Mouse (Mus musculus) heart, embryonic 16.5 days (tissue): ENCODE results near the gene Capn2. TPM values are rescaled to one million over a fixed set of nuclear protein-coding genes. Genes with fewer than 3 reads are reported as not detected.

Source experiments
- ATAC-seq: fragments of 200-750 bp; cut with Nextera tagmentation; replicated peaks from 2 replicates; pipeline ENCODE4 v1.8.0; 2017; ENCODE audit warnings: moderate number of reproducible peaks; ENCODE audit not compliant: insufficient read depth, low FRiP score; ENCODE audit errors: extremely low read depth
- H3K27ac ChIP-seq: fragments of 300-500 bp; sonication (generic); 2 replicates; pipeline ENCODE4 v1.5.1; 2014; ENCODE audit warnings: mild to moderate bottlenecking, low read length, control low read depth, moderate library complexity
- H3K27me3 ChIP-seq: fragments of 300-500 bp; sonication (generic); 2 replicates; pipeline ENCODE4 v1.6.1; 2014; ENCODE audit warnings: low read length, mixed read lengths; ENCODE audit not compliant: control insufficient read depth, insufficient read depth
- H3K36me3 ChIP-seq: fragments of 300-500 bp; sonication (generic); 2 replicates; pipeline ENCODE4 v1.6.1; 2014; ENCODE audit not compliant: control insufficient read depth, insufficient read depth
- H3K4me1 ChIP-seq: fragments of 300-500 bp; sonication (generic); 2 replicates; pipeline ENCODE4 v1.6.1; 2014; ENCODE audit warnings: low read length, mixed read lengths; ENCODE audit not compliant: control insufficient read depth, insufficient read depth
- H3K4me2 ChIP-seq: fragments of 300-500 bp; sonication (generic); 2 replicates; pipeline ENCODE4 v1.6.1; 2014; ENCODE audit warnings: low read depth, mild to moderate bottlenecking, control low read depth, low read length
- H3K4me3 ChIP-seq: fragments of 300-500 bp; sonication (generic); 2 replicates; pipeline ENCODE4 v1.5.1; 2014; ENCODE audit warnings: mild to moderate bottlenecking, control low read depth, low read length
- H3K9ac ChIP-seq: fragments of 300-500 bp; sonication (generic); 2 replicates; pipeline ENCODE4 v1.6.1; 2014; ENCODE audit warnings: low read length, control low read depth
- H3K9me3 ChIP-seq: fragments of 300-500 bp; sonication (generic); replicated peaks from 2 replicates; pipeline ENCODE4 v1.6.1; 2016; ENCODE audit warnings: low read length; ENCODE audit not compliant: control insufficient read depth
- WGBS: fragments of 180-500 bp; shearing (Covaris S2); extraction: QIAGEN DNeasy Blood & Tissue Kit; methylation state at CpG from one replicate; pipeline ENCODE4 v1.1.7; 2014; 5-methylcytosine and 5-hydroxymethylcytosine counted together
- polyA plus RNA-seq: library from polyadenylated mRNA; unstranded; fragments of >200 nt; fragmentation: Nextera tagmentation; extraction: Ambion mirVana; gene quantifications from 2 replicates; pipeline ENCODE4 v1.2.1, GENCODE M21; 2015

Gene Capn2
- polyA plus RNA-seq, 1 experiment from 2014 or later = 91.1 TPM

- no peaks in the 10 kb centered on the region for H3K9me3 ChIP-seq
- H3K4me3 ChIP-seq = no peak overlapping the region
- H3K27me3 ChIP-seq = no peaks in the 10 kb centered on the region
- no peak overlapping the region for H3K9ac ChIP-seq
- no peaks in the 10 kb centered on the region for H3K36me3 ChIP-seq
- WGBS = 78% methylated on average over 6 of the region's 6 CpGs
- H3K27ac ChIP-seq = peak overlapping the region; percentile 56; the same call in 1 of the 2 replicates
- peaks cover 33% of the 10 kb centered on the region for H3K4me1 ChIP-seq
- no peak for ATAC-seq
- H3K4me2 ChIP-seq = no peak overlapping the region
Measured at GRCm38 (mm10) chr1:182518811-182519210, 1.4 kb upstream of the Capn2 start.

- H3K4me3 ChIP-seq = no peak overlapping the region
- H3K27ac ChIP-seq = no peak overlapping the region
- H3K36me3 ChIP-seq = no peaks in the 10 kb centered on the region
- no peak for ATAC-seq
- no peak overlapping the region for H3K4me2 ChIP-seq
- H3K9me3 ChIP-seq = no peaks in the 10 kb centered on the region
- 77% methylated on average over 10 of the region's 10 CpGs for WGBS
- H3K27me3 ChIP-seq = no peaks in the 10 kb centered on the region
- no peak overlapping the region for H3K9ac ChIP-seq
- peaks cover 36% of the 10 kb centered on the region for H3K4me1 ChIP-seq
Measured at GRCm38 (mm10) chr1:182518143-182518680, 804 bp upstream of the Capn2 start.

GRCm38 (mm10) chr1:182517677-182518011 is 236 bp upstream of the Capn2 start:
- H3K36me3 ChIP-seq = no peaks in the 10 kb centered on the region
- H3K9ac ChIP-seq = peak overlapping the region; percentile 95
- H3K4me3 ChIP-seq = peak overlapping the region; percentile 83
- no peak for ATAC-seq
- H3K4me1 ChIP-seq = peaks cover 41% of the 10 kb centered on the region
- H3K27me3 ChIP-seq = no peaks in the 10 kb centered on the region
- H3K4me2 ChIP-seq = peak overlapping the region; percentile 80
- 3% methylated on average over 10 of the region's 10 CpGs for WGBS
- H3K27ac ChIP-seq = peak overlapping the region; percentile 90
- H3K9me3 ChIP-seq = no peaks in the 10 kb centered on the region

DNA sequence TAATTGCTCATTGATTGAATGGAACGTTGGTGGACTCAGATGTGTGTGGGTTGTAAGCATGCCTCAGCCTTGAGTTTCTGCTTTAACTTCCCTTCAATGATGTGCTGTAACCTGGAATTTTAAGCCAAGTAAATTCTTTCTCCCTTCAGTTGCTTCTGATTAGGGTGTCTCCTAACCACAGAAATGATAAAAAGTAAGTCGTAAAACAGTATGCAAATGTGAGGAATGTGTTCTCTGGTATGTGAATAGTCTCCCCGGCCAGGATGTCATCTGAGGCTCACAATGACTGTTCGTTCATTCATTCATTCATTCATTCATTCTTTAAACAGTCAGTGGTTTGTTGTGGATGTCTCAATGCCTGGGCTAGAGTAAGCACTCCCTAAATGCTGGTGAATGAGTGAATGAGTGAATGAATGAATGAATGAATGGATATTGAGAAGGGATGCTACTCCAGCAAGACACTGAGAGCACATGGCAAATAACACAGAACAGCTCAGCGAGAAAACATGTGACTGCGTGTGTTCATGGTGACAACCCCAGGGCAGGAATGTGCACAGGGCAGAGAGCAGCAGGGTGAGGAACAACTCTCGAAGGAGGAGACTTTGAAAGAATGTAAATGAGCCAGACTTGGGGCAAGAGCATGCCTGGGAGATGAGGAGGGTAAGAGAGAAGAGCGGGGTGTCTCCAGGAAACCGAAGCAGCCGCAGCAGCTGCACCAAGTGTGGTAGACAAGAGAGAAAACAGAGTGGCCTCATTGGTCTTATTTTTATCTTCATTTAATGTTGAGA is 2.4 kb downstream of the Capn2 start:
- Histone ChIP-seq H3K36me3 (peaks cover 13% of the 10 kb centered on the region), H3K27ac (no peak overlapping the region), H3K27me3 (no peaks in the 10 kb centered on the region), H3K4me3 (no peak overlapping the region), H3K4me2 (no peak overlapping the region; the same call in 1 of the 2 replicates), H3K9ac (no peak overlapping the region), H3K4me1 (peaks cover 34% of the 10 kb centered on the region), H3K9me3 (no peaks in the 10 kb centered on the region)
- 82% methylated on average over 10 of the region's 10 CpGs for WGBS
- ATAC-seq = no peak

DNA sequence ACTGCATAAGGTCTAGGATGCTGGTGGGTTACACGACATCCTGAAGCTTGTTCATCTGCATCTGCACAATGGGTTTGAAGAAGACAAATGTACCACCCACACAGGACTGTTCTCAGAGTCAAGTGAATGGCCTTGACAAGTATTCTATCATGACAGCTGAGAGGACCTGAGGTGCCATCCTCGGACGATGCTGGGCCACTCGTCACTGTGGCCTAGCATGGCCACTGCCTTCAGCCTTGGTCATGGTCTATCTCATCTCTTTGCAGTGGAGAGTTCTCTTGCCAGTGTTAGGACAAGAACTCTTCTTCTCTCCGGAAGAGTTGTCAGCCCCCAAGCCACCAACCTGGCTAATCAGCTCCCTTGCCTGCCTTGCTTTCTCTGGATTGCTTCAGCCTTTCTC is 3.7 kb downstream of the Capn2 start:
- ATAC-seq = no peak
- Histone ChIP-seq H3K4me2 (no peak overlapping the region), H3K9me3 (no peaks in the 10 kb centered on the region), H3K9ac (no peak overlapping the region), H3K4me3 (no peak overlapping the region), H3K36me3 (peaks cover 19% of the 10 kb centered on the region), H3K27me3 (no peaks in the 10 kb centered on the region), H3K4me1 (peaks cover 28% of the 10 kb centered on the region), H3K27ac (no peak overlapping the region)
- WGBS = 81% methylated on average over 5 of the region's 5 CpGs

DNA sequence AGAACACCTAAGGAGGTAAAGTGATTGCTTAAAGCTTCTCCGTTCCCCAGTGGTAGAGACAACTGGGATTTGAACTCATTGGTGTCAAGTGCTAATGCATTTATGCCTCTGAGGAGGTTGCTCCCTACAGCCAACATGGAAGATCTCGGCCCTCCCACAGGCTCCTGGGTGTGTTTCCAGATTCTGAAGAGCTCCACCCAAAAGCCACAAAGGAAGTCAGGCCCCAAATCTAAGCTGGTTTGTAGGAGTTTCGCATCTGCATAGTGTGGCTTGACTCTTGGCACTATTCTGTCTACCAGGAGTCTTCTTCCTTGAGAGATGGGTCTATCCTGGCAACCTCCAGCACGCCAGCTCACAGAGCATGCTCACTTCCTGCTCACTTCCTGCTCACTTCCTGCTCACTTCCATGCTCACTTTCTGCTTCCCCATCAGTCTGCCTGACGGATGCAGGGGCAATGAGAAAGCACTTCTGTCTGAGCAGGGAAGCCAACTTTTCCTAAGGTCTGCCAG is 4.5 kb downstream of the Capn2 start:
- no peak for ATAC-seq
- Histone ChIP-seq H3K27ac (no peak overlapping the region), H3K4me1 (peaks cover 28% of the 10 kb centered on the region), H3K4me2 (no peak overlapping the region), H3K9me3 (no peaks in the 10 kb centered on the region), H3K9ac (no peak overlapping the region), H3K4me3 (no peak overlapping the region), H3K27me3 (no peaks in the 10 kb centered on the region), H3K36me3 (peaks cover 22% of the 10 kb centered on the region)
- WGBS = 76% methylated on average over 5 of the region's 5 CpGs

- Histone ChIP-seq H3K4me2 (no peak overlapping the region), H3K36me3 (peaks cover 22% of the 10 kb centered on the region), H3K9me3 (no peaks in the 10 kb centered on the region), H3K4me3 (no peak overlapping the region), H3K27me3 (no peaks in the 10 kb centered on the region), H3K9ac (no peak overlapping the region), H3K4me1 (peaks cover 26% of the 10 kb centered on the region), H3K27ac (no peak overlapping the region)
- no peak for ATAC-seq
- WGBS = 60% methylated on average over 8 of the region's 8 CpGs
Measured at GRCm38 (mm10) chr1:182511778-182512177, 5.6 kb downstream of the Capn2 start.

GRCm38 (mm10) chr1:182511073-182511472 is 6.3 kb downstream of the Capn2 start:
- 35% methylated on average over 2 of the region's 2 CpGs for WGBS
- no peaks in the 10 kb centered on the region for H3K27me3 ChIP-seq
- no peak for ATAC-seq
- H3K27ac ChIP-seq = no peak overlapping the region
- H3K4me2 ChIP-seq = no peak overlapping the region
- peaks cover 29% of the 10 kb centered on the region for H3K4me1 ChIP-seq
- H3K36me3 ChIP-seq = peaks cover 22% of the 10 kb centered on the region
- no peak overlapping the region for H3K4me3 ChIP-seq
- H3K9me3 ChIP-seq = no peaks in the 10 kb centered on the region
- no peak overlapping the region for H3K9ac ChIP-seq

DNA sequence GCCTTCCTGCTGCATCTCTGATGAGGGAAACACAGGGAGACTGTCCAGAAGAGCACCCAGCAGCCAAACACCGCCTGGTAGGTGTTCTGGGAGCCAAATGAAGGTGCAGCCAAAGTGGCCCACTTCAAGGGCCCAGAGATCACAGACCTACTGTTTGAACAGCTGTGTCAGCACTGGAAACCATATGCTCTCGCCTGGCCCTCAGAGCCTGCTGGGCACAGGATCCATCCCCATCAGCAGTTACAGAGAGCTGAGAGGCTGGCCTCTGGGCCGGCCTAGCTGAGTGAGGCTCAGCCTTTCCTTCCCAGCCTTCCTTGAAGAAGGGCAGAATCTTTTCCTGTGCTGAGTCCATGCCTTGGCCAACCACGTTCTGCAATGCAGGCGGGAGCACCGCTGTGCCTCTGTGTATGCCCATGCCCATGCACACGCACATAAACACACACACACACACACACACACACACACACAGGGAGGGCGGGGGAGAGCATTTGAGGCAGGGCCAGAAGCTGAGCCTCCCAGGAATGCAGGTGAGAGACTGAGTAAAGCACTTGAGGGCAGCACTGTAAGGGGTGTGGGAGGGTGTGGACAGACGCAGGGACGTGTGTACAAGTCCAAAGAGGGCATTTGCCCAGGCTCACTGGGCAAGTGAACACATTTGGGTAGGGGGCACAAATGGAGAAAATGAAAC is 8.2 kb downstream of the Capn2 start:
- Histone ChIP-seq H3K9me3 (no peaks in the 10 kb centered on the region), H3K4me3 (no peak overlapping the region), H3K9ac (no peak overlapping the region), H3K36me3 (peaks cover 22% of the 10 kb centered on the region), H3K4me2 (no peak overlapping the region), H3K27me3 (no peaks in the 10 kb centered on the region), H3K27ac (no peak overlapping the region), H3K4me1 (peaks cover 36% of the 10 kb centered on the region)
- WGBS = 74% methylated on average over 10 of the region's 10 CpGs
- no peak for ATAC-seq
